16 mouse cellular contexts compared by ENCODE assay signal in genomic region chr6:32226636-32227035, GRCm38 (mm10).
"Had no signal": no experiment of that assay in that cellular context is flagged by ENCODE, and none has a peak within 500 bp of the region (broad histone marks: within the 10 kb centered on the region; RNA-seq: fewer than 3 reads in every experiment).

No protein-coding gene starts in this region.

- H3K4me3 ChIP-seq: midbrain, embryonic 10.5 days; midbrain, embryonic 12.5 days; myocyte; neural tube, embryonic 13.5 days; neural tube, embryonic 15.5 days had no signal

- H3K27me3 ChIP-seq: midbrain, embryonic 12.5 days; neural tube, embryonic 13.5 days; neural tube, embryonic 15.5 days had no signal

- H3K9ac ChIP-seq: lung, embryonic 14.5 days; midbrain, embryonic 12.5 days; neural tube, embryonic 13.5 days; neural tube, embryonic 15.5 days had no signal

- H3K4me1 ChIP-seq: neural tube, embryonic 15.5 days had no signal

- DNase-seq: lung, adult 18-20 months; lung, embryonic 14.5 days; lung, postnatal 10 days; lung, postnatal 4 days; midbrain, embryonic 14.5 days; right cerebral cortex, adult 18-20 months; right cerebral cortex, postnatal 14 days; thymus, adult 18-20 months; thymus, postnatal 14 days; thymus, postnatal 36 days had no signal

- H3K4me2 ChIP-seq: lung, embryonic 14.5 days; midbrain, embryonic 12.5 days; neural tube, embryonic 13.5 days; neural tube, embryonic 15.5 days had no signal

- H3K9me3 ChIP-seq: midbrain, embryonic 10.5 days; midbrain, embryonic 12.5 days; neural tube, embryonic 15.5 days had no signal

- H3K36me3 ChIP-seq: midbrain, embryonic 10.5 days; midbrain, embryonic 12.5 days had no signal

- H3K27ac ChIP-seq: midbrain, embryonic 10.5 days; midbrain, embryonic 12.5 days; neural tube, embryonic 13.5 days; neural tube, embryonic 15.5 days had no signal

- ATAC-seq: midbrain, embryonic 16.5 days had no signal
